Mouse (Mus musculus) 416B (cell line): ENCODE results near the gene Rpgr.

ENCODE experiments used
- DNase-seq: peaks from one replicate; pipeline ENCODE4 v3.0.0; 2011; ENCODE audit warnings: low read depth

Rpgr gene

DNA sequence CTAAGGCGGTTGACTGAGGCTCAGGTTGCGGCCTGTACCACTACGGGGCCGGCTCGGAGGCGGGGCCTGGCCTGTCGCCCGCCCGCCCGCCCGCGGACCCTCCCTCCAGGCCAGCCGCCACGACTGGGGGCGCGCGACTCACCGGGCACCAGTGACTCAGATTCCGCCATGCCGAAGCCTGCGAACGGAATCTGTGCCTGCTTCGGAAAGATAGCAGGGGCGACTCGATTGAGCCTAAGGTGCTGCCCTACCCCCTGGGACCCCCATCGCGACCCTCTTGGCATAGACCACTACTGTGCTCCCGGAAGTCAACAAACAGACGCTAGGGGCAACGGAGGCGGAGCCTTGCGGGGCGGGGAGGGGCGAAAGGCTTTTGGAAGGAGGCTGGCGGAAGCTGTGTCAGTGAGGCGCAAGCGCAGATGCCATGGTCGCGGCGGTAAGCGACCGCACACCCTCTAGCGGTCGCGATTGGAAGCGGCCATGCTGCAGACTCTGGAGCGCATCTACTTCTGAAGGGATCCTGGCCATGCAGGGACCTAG lies at the start of gene Rpgr:
Gene Rpgr, minus strand, starts transcription at position 511 of the 540 bp plus-strand sequence.
- peak; percentile 90 for DNase-seq

DNA sequence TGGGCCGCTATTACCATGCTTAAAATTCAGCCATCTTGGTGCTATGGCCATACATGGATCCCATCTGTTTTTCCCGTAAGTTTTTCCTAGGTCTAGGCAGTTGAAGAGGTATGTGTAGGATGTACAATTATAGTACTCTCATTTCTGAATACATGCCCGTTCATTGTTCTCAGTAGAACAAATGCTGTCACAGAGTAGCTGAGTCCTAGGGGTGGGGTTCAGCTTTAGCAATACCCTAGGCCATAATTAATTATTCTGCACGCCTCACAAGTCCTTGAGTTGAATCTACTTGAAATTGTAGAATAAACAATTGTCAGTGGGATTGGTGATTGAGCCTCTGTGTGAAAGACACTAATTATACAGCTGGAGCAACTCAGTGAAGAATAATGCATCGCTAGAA lies 41.5 kb upstream of the Rpgr start:
- DNase-seq = no peak

GRCm38 (mm10) chrX:10257774-10258173 lies 41.1 kb upstream of the Rpgr start:
- DNase-seq = no peak

DNA sequence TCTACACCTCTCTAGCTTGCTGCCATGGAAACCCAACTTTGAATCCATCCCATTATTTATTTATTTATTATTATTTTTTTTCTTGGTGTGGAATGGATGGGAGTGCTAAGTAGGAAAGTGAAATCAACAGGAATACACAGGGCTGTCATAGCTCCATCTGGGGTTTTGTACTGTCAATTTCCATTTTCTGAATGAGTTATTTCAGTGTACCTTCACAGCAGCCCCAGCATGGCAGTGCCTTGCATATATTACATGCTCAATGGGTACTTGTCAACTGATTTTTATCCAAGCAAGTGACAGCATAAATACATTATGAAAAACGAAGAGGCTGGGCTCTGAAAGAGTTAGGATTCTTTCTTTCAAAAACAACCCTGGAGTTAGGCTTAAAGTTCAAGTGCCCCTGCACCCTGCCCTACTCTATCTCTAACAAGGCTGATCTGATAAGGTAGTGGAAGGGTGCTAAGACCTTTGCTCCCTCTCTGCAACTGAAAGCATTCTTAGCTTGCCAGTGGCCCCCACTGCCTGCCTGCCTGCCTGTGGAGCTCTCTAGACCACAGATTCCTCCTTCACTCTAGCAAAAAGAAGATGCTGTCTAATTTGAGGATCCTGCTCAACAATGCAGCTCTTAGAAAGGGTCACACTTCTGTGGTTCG lies 35.3 kb upstream of the Rpgr start, which contains the start of gene Otc:
Gene Otc, plus strand, starts transcription at position 454 of the 653 bp plus-strand sequence.
- DNase-seq = no peak

GRCm38 (mm10) chrX:10251357-10251756 lies 34.6 kb upstream of the Rpgr start:
- DNase-seq = no peak

DNA sequence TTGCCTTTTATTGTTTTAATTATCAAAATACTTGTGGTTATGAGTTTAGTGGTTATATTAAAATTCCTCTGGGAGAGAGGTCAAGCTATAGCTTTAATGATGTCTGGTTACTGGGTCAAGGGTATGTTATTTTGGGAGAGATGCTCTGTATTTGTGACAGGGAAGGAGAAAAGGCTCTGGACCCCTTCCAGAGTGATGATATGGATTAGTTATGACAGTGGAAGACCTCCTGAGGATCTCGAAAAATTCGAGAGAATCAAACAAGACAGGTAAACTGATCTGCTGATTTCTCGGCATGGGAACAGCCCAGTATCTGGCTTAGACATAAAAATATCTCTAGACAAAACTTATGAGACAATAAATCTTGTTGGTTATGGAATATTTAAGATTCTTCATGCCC lies 27.2 kb upstream of the Rpgr start:
- DNase-seq = no peak

- no peak for DNase-seq
These were observed 22.8 kb upstream of the Rpgr start for GRCm38 (mm10) chrX:10239515-10239914.

DNA sequence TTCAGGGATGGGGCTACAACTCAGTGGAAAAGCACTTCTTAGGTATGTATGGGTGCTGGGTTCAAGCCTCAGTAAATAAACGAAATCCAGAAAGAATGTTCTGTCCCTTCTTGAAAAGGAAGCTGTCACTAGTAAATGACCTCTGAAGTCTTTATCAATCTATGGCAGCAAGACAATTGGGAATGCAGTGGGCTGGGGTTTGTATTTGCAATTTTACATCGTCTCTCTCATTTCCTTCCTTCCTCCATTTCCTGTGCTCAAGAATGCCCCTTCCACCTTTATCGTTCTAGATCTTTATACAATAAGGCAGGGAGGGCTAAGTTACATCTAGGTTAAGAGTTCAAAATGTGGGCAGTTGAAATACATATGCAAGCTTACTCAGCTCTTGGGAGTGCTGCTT lies 17.9 kb upstream of the Rpgr start:
- DNase-seq = no peak

GRCm38 (mm10) chrX:10233051-10233450 lies 16.3 kb upstream of the Rpgr start:
- no peak for DNase-seq

DNA sequence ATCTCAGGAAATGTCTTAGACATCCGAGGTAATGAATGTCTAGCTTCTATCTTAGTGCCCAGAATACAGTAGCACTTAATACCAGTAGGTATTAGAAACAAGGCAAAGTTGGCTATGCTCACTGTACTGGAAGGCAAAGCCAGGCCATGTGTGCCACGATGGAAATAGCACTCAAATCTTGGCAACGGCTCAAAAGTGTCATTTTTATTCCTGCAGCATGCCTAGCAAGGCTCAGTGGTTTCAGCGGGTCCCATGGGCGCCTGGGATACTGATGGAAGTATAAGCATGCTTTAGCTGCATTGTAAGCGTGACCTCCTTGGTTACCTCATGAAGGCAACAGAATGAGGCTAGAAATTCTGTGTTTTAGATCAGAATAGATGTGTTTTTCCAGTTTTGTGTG lies 2.6 kb upstream of the Rpgr start:
- DNase-seq = no peak

DNA sequence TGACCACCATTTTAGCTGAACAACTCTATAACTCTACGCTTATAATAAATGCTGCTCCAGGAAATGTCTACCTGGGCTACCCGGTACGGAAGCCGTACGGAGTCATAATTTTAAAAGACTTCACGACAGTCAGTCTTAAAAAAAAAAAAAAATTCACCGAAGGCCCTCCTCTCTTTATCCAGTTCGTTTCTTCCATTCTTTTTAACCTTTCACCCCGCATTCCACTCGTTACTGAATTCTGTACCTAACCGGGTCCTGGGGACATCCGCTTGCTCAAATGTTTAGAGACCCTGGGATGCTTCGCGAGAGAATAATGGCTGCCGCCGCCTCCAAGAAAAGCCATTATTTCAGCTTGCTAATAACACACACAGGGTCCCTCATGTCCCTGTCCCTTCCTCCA lies 748 bp downstream of the Rpgr start:
- DNase-seq = peak; percentile 68

GRCm38 (mm10) chrX:10205937-10206336 lies 10.8 kb downstream of the Rpgr start:
- DNase-seq = no peak

DNA sequence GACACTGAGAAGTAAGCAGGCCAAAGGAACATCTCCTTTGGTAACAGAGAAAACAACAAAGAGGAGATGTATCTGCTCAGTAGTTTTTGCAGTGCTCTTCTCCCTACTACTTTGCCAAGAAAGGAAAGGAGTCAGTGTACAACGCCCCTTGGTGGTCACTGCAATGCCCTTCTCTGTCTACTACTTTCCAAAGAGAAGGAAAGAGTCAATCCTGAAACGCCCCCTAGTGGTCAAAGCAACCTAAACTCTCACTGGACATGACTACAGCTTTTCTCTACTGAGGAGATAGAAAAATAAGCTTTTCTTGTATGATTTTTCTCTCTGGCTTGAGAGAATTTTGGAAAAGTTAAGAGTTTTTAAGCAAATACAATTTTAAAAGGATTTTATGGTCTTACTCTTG lies 15.4 kb downstream of the Rpgr start:
- peak; percentile 62 for DNase-seq

DNA sequence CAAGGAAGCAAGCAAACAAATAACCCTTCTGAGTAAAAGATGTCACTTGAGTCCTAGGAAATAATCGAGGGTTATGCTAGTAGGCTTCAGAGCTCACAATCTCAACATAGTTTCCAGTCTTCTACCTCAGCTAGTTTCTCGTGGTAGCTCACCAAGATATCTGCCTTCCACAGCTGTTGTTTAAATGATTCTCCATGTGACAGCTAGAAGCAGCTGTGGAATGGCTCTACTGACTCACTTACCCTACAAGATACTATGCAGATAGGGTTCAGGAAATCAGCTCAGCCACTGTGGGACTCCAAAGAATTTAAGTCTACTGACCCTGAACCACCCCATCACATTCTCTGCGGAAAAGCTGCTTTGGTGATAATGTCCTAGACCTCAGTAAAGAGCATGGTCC lies 64.3 kb downstream of the Rpgr start:
- no peak for DNase-seq

GRCm38 (mm10) chrX:10117065-10117719 lies 99.5 kb downstream of the Rpgr start, which contains the start of gene Srpx:
TSS of gene Srpx (minus strand) at chrX:10117709.
- no peak for DNase-seq

GRCm38 (mm10) chrX:10115780-10116179 lies 100.9 kb downstream of the Rpgr start:
- DNase-seq = no peak

DNA sequence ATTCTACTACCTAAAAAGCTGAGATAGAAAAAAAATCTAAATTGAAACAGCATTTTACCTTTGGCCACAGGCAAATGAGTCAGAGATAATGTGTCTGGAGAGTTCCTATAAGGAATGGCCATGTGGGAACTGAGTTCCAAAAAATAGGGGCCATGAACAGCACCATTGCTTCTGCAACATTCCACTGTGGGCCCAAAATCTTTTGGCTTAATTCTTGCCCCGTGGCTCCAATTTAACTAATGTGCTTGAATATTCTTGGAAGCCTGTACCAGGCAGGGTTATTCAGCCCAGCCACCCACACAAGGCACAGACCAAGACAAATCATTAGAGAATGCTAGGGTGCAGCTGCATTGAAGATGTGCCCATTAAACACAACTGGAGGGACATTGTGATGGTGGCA lies 106.0 kb downstream of the Rpgr start:
- no peak for DNase-seq

DNA sequence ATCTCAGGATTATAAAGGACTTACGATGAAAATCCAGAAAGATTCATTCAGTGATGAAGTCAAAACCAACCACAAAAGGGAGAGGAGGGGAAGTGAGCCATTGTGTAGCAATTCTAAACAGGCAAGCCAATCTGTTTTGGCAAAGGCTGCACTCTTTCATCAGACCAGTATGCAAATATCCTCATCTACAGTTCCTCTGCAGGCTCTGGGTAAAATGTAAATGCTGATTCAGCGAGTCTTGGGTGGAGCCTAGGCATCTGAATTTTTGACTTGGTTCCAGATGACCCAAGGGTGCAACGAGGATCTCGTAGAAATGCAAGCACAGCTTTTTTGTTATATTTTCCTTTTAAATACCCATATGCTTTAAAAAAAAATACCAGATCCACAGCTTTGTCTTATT lies 108.2 kb downstream of the Rpgr start:
- DNase-seq = peak; percentile 23

GRCm38 (mm10) chrX:10105475-10105874 lies 111.2 kb downstream of the Rpgr start:
- no peak for DNase-seq

DNA sequence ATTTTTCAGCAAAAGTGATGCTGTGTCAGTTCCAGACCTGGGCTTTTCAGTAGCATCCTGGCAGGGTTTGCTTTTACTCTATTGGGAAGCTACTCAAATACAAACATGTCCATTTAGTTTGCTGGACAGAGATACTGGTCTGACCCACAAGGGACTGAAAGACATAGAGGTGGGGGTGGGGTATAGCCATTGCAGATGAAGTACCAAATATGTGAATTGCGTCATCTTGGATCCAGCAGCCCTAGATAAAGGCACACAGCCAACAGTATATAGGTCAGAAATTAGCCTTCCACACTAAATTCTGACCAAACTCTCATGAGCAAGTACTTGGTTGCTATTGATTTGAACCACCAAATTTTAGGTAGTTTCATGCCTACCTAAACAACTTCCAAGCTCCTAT lies 114.0 kb downstream of the Rpgr start:
- no peak for DNase-seq

GRCm38 (mm10) chrX:10095797-10096196 lies 120.9 kb downstream of the Rpgr start:
- DNase-seq = no peak

DNA sequence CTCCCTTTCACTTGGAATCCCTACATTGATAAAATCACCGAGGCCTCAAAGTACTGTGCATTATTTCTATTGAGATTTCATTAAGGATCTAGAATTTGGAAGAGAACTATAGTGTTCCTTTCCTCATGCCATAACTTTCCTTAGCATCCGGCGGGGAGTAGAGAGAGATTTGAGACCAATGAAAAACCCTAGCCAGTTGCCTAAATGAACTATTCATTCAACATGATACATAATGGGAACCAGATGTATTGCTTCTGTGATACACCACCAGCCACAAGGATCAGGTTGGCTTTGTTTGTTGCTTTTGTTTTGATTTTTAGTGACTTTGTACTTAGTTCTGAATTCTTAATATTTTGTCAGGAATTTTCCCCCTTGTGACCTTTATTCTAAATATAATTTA lies 136.3 kb downstream of the Rpgr start:
- no peak for DNase-seq

DNA sequence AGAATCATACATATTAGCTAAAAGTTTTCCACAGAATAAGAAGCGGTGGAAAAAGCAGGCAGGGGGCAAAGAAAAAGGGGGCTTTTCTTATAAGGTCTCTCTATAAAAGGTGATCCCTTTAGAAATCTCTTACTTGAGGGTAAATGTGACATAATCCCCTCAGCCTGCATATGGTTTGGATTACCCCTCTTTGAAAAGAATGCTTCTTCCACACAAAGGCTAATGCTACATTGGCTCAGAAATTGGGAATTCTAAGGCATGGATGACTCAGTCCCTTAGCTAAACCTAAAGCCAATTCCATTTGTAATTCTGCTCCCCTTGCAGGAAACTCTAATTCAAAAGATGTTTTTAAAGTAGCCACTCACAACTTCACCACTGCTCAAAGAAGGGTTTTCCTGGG lies 136.7 kb downstream of the Rpgr start:
- no peak for DNase-seq

GRCm38 (mm10) chrX:10073966-10074365 lies 142.8 kb downstream of the Rpgr start:
- DNase-seq = no peak
